Mouse (Mus musculus) induced T-regulatory cell, adult 2 months (primary cell): Measurements from ENCODE around the gene Ankrd11.

Experiments used
- DNase-seq: peaks from one replicate; pipeline ENCODE4 v3.0.0-alpha.2; 2012; ENCODE audit warnings: low read depth

The Ankrd11 gene

DNA sequence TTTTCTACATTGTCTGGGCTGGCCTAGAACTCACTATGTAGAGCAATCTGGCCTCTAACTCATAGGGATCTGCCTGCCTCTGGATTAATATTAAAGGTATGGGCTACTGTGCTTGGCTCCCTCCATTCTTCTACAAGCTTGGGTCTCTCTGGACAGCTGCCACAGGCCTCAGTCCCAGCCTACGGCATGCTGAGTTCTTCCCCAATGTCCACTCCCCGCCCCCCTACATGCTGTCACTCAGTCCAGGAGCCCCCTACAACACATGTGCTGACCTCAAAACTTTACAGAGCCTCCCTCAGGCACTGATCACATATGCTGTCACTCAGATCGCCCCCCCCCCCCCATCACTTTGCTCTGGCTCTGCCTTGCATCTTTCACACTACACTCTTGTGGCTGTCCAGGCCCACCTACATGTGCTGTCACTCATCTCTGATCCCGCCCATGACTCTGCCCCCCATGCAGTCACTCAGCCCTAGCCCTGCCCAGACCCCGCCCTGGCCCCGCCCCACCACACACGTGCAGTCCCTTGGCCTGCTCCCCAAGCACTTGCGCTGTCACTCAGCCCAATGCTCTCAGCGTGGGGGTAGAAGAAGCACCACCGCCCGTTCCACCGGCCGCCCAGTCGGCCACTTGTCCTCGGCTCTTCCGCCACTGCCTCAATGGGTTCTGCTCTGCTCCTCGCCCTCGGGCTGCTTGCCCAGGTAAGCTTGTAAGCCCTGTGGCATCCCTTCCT, 194.1 kb downstream of the Ankrd11 start, which contains the start of gene Cdh15:
Gene Cdh15 (plus strand): TSS at position 138 of the 733 bp plus-strand sequence.
- peak; percentile 31 for DNase-seq

DNA sequence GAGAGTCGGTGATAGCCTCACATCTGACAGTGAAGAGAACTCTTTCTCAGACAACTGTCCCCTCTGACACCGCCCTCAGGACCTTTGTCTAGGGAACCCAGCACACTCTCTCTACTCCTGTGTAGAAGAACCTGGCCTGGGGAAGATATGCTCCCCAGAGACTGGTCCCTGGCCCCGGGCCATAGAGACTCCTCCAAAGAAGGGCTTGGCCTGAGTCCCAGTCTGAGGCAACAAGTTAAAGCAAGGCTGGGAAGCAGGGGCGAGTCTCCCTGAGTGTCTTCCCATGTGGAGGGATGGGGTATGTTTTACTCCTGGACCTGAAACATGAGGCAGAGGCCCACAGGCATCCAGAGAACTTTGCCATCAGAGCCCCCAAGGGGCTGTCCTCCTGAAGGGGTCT, 196.4 kb downstream of the Ankrd11 start:
- no peak for DNase-seq

DNA sequence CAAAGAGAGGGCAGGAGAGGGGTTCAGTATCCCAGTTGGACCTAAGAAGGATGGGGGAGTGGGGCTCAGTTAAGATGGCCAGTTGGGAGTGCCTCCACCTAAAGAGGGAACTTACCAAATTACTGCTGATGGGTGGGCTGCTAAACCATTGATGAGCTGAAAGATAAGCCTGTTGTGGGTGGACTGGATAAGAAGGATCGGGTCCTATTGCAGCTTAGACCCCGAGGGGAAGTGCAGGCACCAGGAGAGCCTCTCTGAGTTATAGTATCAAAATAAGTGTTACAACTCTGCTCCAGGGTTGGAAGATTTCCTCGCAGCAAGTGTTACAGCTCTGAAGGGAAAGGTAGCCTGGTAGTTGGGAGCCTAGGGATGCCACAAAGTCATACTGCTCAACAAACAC, 197.9 kb downstream of the Ankrd11 start:
- DNase-seq = no peak

DNA sequence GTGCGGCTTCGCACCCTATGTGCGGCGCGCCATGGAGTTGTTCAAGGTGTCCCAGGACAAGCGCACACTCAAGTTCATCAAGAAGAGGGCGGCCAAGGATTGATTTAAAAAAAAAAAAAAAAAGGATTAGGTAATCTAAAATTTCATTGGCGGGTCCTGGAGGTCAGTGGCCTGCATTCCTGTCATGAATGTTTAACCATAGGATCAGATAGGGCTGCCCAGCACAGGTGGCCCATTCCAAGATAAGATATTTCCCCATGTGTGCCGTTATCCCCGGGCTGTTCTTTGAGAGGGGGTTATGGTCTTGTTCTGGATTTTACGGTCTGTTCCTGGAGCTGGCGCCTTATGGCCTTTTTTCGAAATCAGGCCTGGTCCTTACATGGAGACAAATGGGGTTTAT, 205.4 kb downstream of the Ankrd11 start:
- no peak for DNase-seq

DNA sequence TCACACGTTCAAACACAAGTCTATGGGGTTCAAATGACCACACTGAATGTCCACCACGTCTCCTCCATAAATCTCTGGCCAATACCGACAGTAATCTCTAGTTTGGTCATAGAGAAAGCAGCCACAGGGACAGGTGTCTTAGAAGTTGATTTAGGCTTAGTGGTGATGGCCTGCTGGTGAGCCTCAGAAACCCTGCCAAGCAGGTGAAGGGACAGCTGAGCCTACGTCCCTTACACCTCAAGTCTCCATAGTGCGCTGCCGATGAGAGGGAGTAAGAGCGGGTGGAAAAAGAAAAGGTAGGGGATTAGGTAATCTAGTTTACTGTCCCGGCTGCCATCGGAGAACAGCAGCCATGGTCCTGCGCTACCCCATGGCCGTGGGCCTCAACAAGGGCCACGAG, 205.9 kb downstream of the Ankrd11 start:
- DNase-seq = no peak

DNA sequence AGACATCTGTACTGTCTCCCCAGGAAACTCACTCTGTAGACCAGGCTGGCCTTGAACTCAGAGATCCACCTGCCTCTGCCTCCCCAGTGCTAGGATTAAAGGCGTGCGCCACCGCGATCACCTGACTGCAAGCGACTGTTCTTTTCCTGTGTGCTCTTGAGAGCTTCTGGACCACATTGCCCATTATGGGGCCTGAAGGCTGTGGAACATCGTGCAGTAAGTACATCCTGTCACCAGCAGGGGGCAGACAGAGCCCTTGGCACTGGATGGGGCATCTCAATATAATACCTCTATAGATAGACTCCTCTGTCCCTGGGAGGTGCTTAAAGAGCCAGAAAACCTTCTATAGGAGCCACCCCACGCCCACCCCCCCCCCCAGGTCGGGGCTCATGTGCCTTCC, 207.1 kb downstream of the Ankrd11 start:
- DNase-seq = peak; percentile 85

DNA sequence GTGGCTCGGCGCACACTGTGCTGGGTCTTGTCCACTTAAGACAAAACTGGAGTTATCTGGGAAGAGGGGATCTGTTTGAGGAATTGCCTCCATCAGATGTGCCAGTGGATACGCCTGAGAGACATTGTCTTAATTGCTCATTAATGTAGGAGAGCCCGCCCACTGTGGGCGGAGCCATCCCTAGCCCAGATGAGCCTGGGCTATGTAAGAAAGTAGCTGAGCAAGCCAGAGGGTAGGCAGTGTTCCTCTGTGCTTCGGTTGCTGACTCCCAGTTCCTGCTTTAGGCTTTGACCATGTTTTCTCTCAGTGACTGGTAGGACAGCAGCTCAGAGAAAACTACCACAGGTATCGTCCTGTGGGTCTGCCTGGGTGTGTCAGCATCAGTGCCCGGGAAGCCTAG, 207.7 kb downstream of the Ankrd11 start:
- DNase-seq = peak; percentile 17
